Mouse (Mus musculus) lung, embryonic 15.5 days (tissue): ENCODE measurements at regions not wholly inside any gene's neighbourhood (a gene's known extent, or its start where the extent isn't known, plus 50 kb on each side); places are given as distances from the start of the nearest gene placed in this dataset.

ENCODE experiments used
- ATAC-seq: fragments of 200-750 bp; cut with Nextera tagmentation; 2 replicates; pipeline ENCODE4 v1.8.0; 2017; ENCODE audit warnings: moderate number of reproducible peaks, borderline replicate concordance; ENCODE audit not compliant: low FRiP score, low TSS enrichment; ENCODE audit errors: extremely low read depth
- H3K27ac ChIP-seq: fragments of 300-500 bp; sonication (generic); 2 replicates; pipeline ENCODE4 v1.5.1; 2015; ENCODE audit warnings: moderate library complexity, mild to moderate bottlenecking, inconsistent platforms
- H3K27me3 ChIP-seq: fragments of 300-500 bp; sonication (generic); 2 replicates; pipeline ENCODE4 v1.6.1; 2015; ENCODE audit warnings: inconsistent platforms
- H3K36me3 ChIP-seq: fragments of 300-500 bp; sonication (generic); 2 replicates; pipeline ENCODE4 v1.6.1; 2015; ENCODE audit warnings: inconsistent platforms
- H3K4me1 ChIP-seq: fragments of 300-500 bp; sonication (generic); 2 replicates; pipeline ENCODE4 v1.6.1; 2015; ENCODE audit warnings: inconsistent platforms
- H3K4me2 ChIP-seq: fragments of 300-500 bp; sonication (generic); 2 replicates; pipeline ENCODE4 v1.6.1; 2015; ENCODE audit warnings: inconsistent platforms, mild to moderate bottlenecking, moderate library complexity
- H3K4me3 ChIP-seq: fragments of 300-500 bp; sonication (generic); 2 replicates; pipeline ENCODE4 v1.5.1; 2015; ENCODE audit warnings: mild to moderate bottlenecking, inconsistent platforms
- H3K9ac ChIP-seq: fragments of 300-500 bp; sonication (generic); 2 replicates; pipeline ENCODE4 v1.6.1; 2015; ENCODE audit warnings: inconsistent platforms
- H3K9me3 ChIP-seq: fragments of 300-500 bp; sonication (generic); 2 replicates; pipeline ENCODE4 v1.6.1; 2016; ENCODE audit warnings: inconsistent platforms
- WGBS: fragments of 180-500 bp; shearing (Covaris S2); methylation state at CpG from one replicate; pipeline ENCODE4 v1.1.7; 2015; 5-methylcytosine and 5-hydroxymethylcytosine counted together

GRCm38 (mm10) chr4:68319575-68319974, 634.6 kb downstream of the Brinp1 start:
- no peak for ATAC-seq

GRCm38 (mm10) chr4:68312751-68313150, 641.4 kb downstream of the Brinp1 start:
- no peaks in the 10 kb centered on the region for H3K4me1 ChIP-seq
- H3K4me3 ChIP-seq, result no peak overlapping the region
- ATAC-seq, result no peak
- no peaks in the 10 kb centered on the region for H3K9me3 ChIP-seq
- 83% methylated on average over 4 of the region's 4 CpGs for WGBS
- no peaks in the 10 kb centered on the region for H3K27me3 ChIP-seq
- H3K9ac ChIP-seq, result no peak overlapping the region
- H3K4me2 ChIP-seq, result no peak overlapping the region
- no peaks in the 10 kb centered on the region for H3K36me3 ChIP-seq
- no peak overlapping the region for H3K27ac ChIP-seq

More at GRCm38 (mm10) chr4:68319575-68319974, 634.6 kb downstream of the Brinp1 start:
- Histone ChIP-seq H3K9ac (no peak overlapping the region), H3K4me3 (no peak overlapping the region), H3K36me3 (no peaks in the 10 kb centered on the region), H3K9me3 (no peaks in the 10 kb centered on the region), H3K4me2 (no peak overlapping the region), H3K27ac (no peak overlapping the region), H3K4me1 (no peaks in the 10 kb centered on the region), H3K27me3 (no peaks in the 10 kb centered on the region)
- 17% methylated on average over 3 of the region's 3 CpGs for WGBS

DNA sequence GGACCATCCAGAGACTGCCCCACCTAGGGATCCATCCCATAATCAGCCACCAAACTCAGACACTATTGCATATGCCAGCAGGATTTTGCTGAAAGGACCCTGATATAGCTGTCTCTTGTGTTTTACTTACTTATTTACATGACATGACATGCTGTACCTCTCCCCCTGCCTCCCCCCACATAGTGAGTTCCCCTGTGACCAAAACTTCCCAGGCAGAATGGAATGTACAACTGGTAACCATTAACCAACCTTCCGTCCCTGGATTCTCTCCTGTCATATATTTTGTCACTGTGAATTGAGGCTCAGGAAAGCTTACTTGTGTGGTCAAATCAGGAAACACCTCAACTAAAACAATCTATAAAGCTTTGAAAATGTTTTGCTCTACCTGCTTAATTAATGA, 669.4 kb downstream of the Brinp1 start:
- H3K27me3 ChIP-seq, result no peaks in the 10 kb centered on the region
- H3K36me3 ChIP-seq, result no peaks in the 10 kb centered on the region
- H3K4me3 ChIP-seq, result no peak overlapping the region
- H3K9ac ChIP-seq, result no peak overlapping the region
- 45% methylated on average over 1 of the region's 1 CpGs for WGBS
- H3K4me1 ChIP-seq, result no peaks in the 10 kb centered on the region
- ATAC-seq, result no peak
- no peaks in the 10 kb centered on the region for H3K9me3 ChIP-seq
- H3K4me2 ChIP-seq, result no peak overlapping the region
- H3K27ac ChIP-seq, result no peak overlapping the region

DNA sequence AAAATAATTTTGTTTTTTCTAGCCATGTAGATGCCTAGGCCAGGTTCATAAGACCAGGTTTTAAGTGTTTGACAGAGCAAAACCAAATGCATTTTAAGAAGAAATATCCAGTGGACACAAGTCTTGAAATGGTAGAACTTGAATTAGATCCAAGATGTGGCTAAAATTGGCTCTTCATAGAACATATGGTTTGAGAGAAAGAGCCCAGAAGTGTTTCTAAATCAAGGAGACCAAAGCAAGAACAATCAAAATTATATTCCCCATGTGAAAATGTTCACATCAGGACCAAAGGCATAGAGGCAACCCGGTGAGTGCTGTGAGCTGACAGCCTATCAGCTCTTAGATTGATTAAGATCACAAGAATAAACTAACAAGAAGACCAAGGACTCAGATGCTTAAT, 673.3 kb downstream of the Brinp1 start:
- Histone ChIP-seq H3K36me3 (no peaks in the 10 kb centered on the region), H3K27ac (no peak overlapping the region), H3K4me1 (no peaks in the 10 kb centered on the region), H3K27me3 (no peaks in the 10 kb centered on the region), H3K9me3 (no peaks in the 10 kb centered on the region), H3K4me3 (no peak overlapping the region), H3K4me2 (no peak overlapping the region), H3K9ac (no peak overlapping the region)
- 39% methylated on average over 1 of the region's 1 CpGs for WGBS
- ATAC-seq, result no peak

GRCm38 (mm10) chr4:68275063-68275708, 679.0 kb downstream of the Brinp1 start:
- Histone ChIP-seq H3K27ac (no peak overlapping the region), H3K4me1 (no peaks in the 10 kb centered on the region), H3K9ac (no peak overlapping the region), H3K27me3 (no peaks in the 10 kb centered on the region), H3K4me2 (no peak overlapping the region), H3K9me3 (no peaks in the 10 kb centered on the region), H3K4me3 (no peak overlapping the region), H3K36me3 (no peaks in the 10 kb centered on the region)
- peak; percentile 57; the same call in 1 of the 2 replicates for ATAC-seq
- WGBS, result 54% methylated on average over 3 of the region's 3 CpGs
